Mouse (Mus musculus) lung, postnatal 0 days (tissue): Measurements from ENCODE around the gene Rptor. TPM values are rescaled to one million over a fixed set of nuclear protein-coding genes. Genes with fewer than 3 reads are reported as not detected.

Experiments
- ATAC-seq: fragments of 200-750 bp; cut with Nextera tagmentation; 2 replicates; pipeline ENCODE4 v1.8.0; 2017; ENCODE audit warnings: moderate library complexity
- DNase-seq: peaks from one replicate; pipeline ENCODE4 v3.0.0-alpha.2; 2016; ENCODE audit warnings: low spot score
- H3K27ac ChIP-seq: fragments of 300-500 bp; sonication (generic); 2 replicates; pipeline ENCODE4 v1.5.1; 2014; ENCODE audit warnings: antibody characterized with exemption, mild to moderate bottlenecking, low read length, mixed read lengths
- H3K27me3 ChIP-seq: fragments of 300-500 bp; sonication (generic); replicated peaks from 2 replicates; pipeline ENCODE4 v1.6.1; 2014; ENCODE audit warnings: low read length, mixed read lengths; ENCODE audit not compliant: insufficient read depth
- H3K36me3 ChIP-seq: fragments of 300-500 bp; sonication (generic); 2 replicates; pipeline ENCODE4 v1.6.1; 2014; ENCODE audit warnings: low read length, mixed read lengths; ENCODE audit not compliant: insufficient read depth
- H3K4me1 ChIP-seq: fragments of 300-500 bp; sonication (generic); 2 replicates; pipeline ENCODE4 v1.6.1; 2014; ENCODE audit warnings: antibody characterized with exemption, low read depth, low read length, mixed read lengths; ENCODE audit not compliant: insufficient read depth
- H3K4me2 ChIP-seq: fragments of 300-500 bp; sonication (generic); replicated peaks from 2 replicates; pipeline ENCODE4 v1.6.1; 2014; ENCODE audit warnings: low read depth, mild to moderate bottlenecking, low read length, moderate library complexity, mixed read lengths
- H3K4me3 ChIP-seq: fragments of 300-500 bp; sonication (generic); 2 replicates; pipeline ENCODE4 v1.5.1; 2014; ENCODE audit warnings: low read depth, low read length
- H3K9ac ChIP-seq: fragments of 300-500 bp; sonication (generic); replicated peaks from 2 replicates; pipeline ENCODE4 v1.6.1; 2014; ENCODE audit warnings: low read depth, mild to moderate bottlenecking
- H3K9me3 ChIP-seq: fragments of 300-500 bp; sonication (generic); 2 replicates; pipeline ENCODE4 v1.6.1; 2016; ENCODE audit warnings: low read length, mixed read lengths
- CTCF ChIP-seq: IDR thresholded peaks from 2 replicates; pipeline ENCODE4 v1.5.1; 2016; ENCODE audit warnings: antibody characterized with exemption, mild to moderate bottlenecking
- EP300 ChIP-seq: IDR thresholded peaks from 2 replicates; pipeline ENCODE4 v1.6.1; 2016; ENCODE audit warnings: antibody characterized with exemption, mild to moderate bottlenecking, control low read depth
- WGBS: fragments of 180-500 bp; shearing (Covaris S2); extraction: QIAGEN DNeasy Blood & Tissue Kit; methylation state at CpG from one replicate; pipeline ENCODE4 v1.1.7; 2014; 5-methylcytosine and 5-hydroxymethylcytosine counted together
- polyA plus RNA-seq: library from polyadenylated mRNA; unstranded; fragments of >200 nt; fragmentation: Nextera tagmentation; extraction: Ambion mirVana; gene quantifications from 2 replicates; pipeline ENCODE4 v1.2.1, GENCODE M21; 2015

The Rptor gene
- polyA plus RNA-seq, 1 experiment from 2014 or later: 5.3 TPM

- no peak overlapping the region for H3K4me2 ChIP-seq
- H3K27me3 ChIP-seq: no peaks in the 10 kb centered on the region
- no peak for TF ChIP-seq EP300
- TF ChIP-seq CTCF: no peak
- H3K4me3 ChIP-seq: no peak overlapping the region
- H3K9me3 ChIP-seq: no peaks in the 10 kb centered on the region
- no peak overlapping the region for H3K9ac ChIP-seq
- no peaks in the 10 kb centered on the region for H3K4me1 ChIP-seq
- DNase-seq (no peak), ATAC-seq (no peak)
- H3K36me3 ChIP-seq: peaks cover 7% of the 10 kb centered on the region
- 78% methylated on average over 6 of the region's 6 CpGs for WGBS
- no peak overlapping the region for H3K27ac ChIP-seq
Observed at GRCm38 (mm10) chr11:119824072-119824649, 221.5 kb downstream of the Rptor start.

GRCm38 (mm10) chr11:119825783-119826182 is 223.1 kb downstream of the Rptor start:
- H3K4me1 ChIP-seq: no peaks in the 10 kb centered on the region
- DNase-seq (no peak), ATAC-seq (no peak)
- no peaks in the 10 kb centered on the region for H3K27me3 ChIP-seq
- peaks cover 7% of the 10 kb centered on the region for H3K36me3 ChIP-seq
- H3K4me2 ChIP-seq: no peak overlapping the region
- TF ChIP-seq CTCF (no peak), EP300 (no peak)
- 79% methylated on average over 6 of the region's 6 CpGs for WGBS
- H3K9ac ChIP-seq: no peak overlapping the region
- H3K9me3 ChIP-seq: no peaks in the 10 kb centered on the region
- H3K4me3 ChIP-seq: no peak overlapping the region
- H3K27ac ChIP-seq: no peak overlapping the region

- Histone ChIP-seq H3K9ac (no peak overlapping the region), H3K4me3 (no peak overlapping the region), H3K4me2 (no peak overlapping the region), H3K4me1 (no peaks in the 10 kb centered on the region), H3K9me3 (no peaks in the 10 kb centered on the region), H3K27me3 (no peaks in the 10 kb centered on the region), H3K36me3 (peaks cover 7% of the 10 kb centered on the region), H3K27ac (no peak overlapping the region)
- ATAC-seq (no peak), DNase-seq (no peak)
- WGBS: 91% methylated on average over 4 of the region's 4 CpGs
- TF ChIP-seq EP300 (no peak), CTCF (no peak)
Observed at GRCm38 (mm10) chr11:119826239-119826638, 223.5 kb downstream of the Rptor start.

- H3K27me3 ChIP-seq: no peaks in the 10 kb centered on the region
- 73% methylated on average over 3 of the region's 3 CpGs for WGBS
- H3K9ac ChIP-seq: no peak overlapping the region
- H3K36me3 ChIP-seq: peaks cover 7% of the 10 kb centered on the region
- ATAC-seq: no peak
- no peaks in the 10 kb centered on the region for H3K9me3 ChIP-seq
- H3K4me1 ChIP-seq: no peaks in the 10 kb centered on the region
- no peak overlapping the region for H3K27ac ChIP-seq
- H3K4me3 ChIP-seq: no peak overlapping the region
- TF ChIP-seq EP300 (no peak), CTCF (no peak)
- DNase-seq: no peak
- no peak overlapping the region for H3K4me2 ChIP-seq
Observed at GRCm38 (mm10) chr11:119829116-119829515, 226.4 kb downstream of the Rptor start.

GRCm38 (mm10) chr11:119831682-119832081 is 229.0 kb downstream of the Rptor start:
- no peaks in the 10 kb centered on the region for H3K4me1 ChIP-seq
- H3K4me2 ChIP-seq: no peak overlapping the region
- no peaks in the 10 kb centered on the region for H3K9me3 ChIP-seq
- WGBS: 77% methylated on average over 7 of the region's 7 CpGs
- no peak overlapping the region for H3K27ac ChIP-seq
- DNase-seq (no peak), ATAC-seq (no peak)
- H3K9ac ChIP-seq: no peak overlapping the region
- H3K36me3 ChIP-seq: peaks cover 5% of the 10 kb centered on the region
- H3K4me3 ChIP-seq: no peak overlapping the region
- TF ChIP-seq EP300 (no peak), CTCF (no peak)
- no peaks in the 10 kb centered on the region for H3K27me3 ChIP-seq

GRCm38 (mm10) chr11:119833311-119833710 is 230.6 kb downstream of the Rptor start:
- Histone ChIP-seq H3K27me3 (no peaks in the 10 kb centered on the region), H3K4me1 (no peaks in the 10 kb centered on the region), H3K4me2 (no peak overlapping the region), H3K4me3 (no peak overlapping the region), H3K27ac (no peak overlapping the region), H3K9ac (no peak overlapping the region), H3K9me3 (no peaks in the 10 kb centered on the region), H3K36me3 (peaks cover 3% of the 10 kb centered on the region)
- TF ChIP-seq CTCF: no peak
- no peak for TF ChIP-seq EP300
- DNase-seq: no peak
- ATAC-seq: no peak
